Mouse (Mus musculus): ENCODE data around the gene Dlgap1.
A peak's percentile ranks its signal among the peaks of the same experiment; 100 is the strongest.

The Dlgap1 gene

GRCm38 (mm10) chr17:70470970-70471371 is 502.1 kb downstream of the Dlgap1 start:
- no peak for DNase-seq

GRCm38 (mm10) chr17:70472162-70472561 is 503.3 kb downstream of the Dlgap1 start:
- no peak for DNase-seq

DNA sequence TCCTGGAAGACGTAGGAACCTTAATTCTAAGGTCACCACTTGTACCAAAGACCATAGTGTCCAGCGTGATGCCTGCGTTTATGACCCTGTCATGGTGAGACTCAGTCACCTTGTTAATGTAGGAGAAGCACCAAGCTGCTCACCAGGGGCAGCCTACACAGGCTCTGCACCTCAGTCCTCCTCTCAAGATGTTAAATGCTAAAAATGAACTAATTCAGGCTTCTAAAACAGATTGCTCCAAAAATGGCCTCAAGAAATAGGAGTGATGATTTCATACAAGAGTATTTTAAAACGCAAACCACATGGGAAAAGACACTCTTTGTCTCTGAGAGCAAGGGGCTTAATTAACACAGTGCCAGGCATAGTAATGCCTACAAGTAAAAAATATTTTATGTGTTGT is 505.0 kb downstream of the Dlgap1 start:
- no peak for DNase-seq

GRCm38 (mm10) chr17:70483716-70484115 is 514.8 kb downstream of the Dlgap1 start:
- DNase-seq: no peak

GRCm38 (mm10) chr17:70485668-70486067 is 516.8 kb downstream of the Dlgap1 start:
- no peak for DNase-seq

DNA sequence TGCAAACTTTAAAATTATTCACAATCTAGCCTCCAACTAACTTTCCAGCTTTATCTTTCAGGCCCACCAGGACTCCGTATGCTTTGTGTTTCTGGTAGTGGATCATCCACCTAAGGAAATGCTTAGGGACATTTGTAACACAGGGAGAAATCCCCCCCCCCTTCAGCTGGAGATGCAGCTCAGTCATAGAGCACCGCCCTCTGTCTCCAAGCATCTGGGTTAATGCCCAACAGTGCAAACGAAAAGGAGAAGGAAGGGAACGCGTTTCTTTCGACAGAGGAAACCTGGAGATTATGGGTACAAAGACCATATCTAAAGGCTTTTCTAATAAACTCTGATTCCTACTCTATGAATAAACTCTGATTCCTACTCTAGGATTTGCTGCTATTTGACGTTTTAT is 517.4 kb downstream of the Dlgap1 start:
- DNase-seq: no peak

DNA sequence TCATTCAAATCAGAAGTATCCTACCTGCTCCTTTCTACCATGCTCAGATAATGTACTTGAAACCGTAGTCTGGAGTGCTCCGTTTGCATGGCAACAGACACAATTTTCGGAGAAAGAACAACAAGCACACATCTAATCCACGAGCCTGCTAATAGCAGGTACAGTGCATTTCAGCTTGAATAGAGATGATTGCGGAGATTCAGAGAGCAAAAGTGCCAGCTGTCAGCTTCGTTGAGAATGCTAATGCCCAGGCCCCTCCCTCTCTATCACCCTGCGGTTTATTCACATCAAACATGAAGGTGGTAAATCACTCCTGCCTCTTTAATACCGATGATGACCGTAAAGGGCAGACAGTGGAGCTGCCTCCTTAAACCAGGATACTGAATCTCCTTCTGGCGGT is 518.0 kb downstream of the Dlgap1 start:
- DNase-seq: no peak

DNA sequence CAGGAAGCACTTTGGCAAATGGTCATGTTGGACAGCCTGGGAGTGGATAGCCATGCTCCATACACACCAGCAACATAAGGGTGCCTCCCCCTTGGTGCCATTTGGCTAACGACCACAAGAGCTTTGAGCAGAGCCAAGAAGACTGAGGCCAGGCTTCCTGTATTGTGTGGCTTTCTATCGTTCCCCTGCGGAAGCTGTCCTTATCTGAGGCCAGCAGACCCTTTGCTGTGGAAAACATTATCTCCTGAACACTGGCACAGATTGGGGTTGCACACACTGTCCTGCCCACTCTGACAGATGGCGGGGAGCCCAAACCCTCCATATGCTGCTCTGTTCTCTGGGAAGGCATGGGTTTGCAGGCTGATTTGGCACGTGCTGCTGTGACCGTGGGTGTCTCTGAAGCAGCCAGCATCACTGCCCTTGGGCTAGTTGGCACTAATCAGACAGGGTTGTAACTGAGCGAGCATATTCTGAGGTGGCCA is 520.0 kb downstream of the Dlgap1 start:
- no peak for DNase-seq

DNA sequence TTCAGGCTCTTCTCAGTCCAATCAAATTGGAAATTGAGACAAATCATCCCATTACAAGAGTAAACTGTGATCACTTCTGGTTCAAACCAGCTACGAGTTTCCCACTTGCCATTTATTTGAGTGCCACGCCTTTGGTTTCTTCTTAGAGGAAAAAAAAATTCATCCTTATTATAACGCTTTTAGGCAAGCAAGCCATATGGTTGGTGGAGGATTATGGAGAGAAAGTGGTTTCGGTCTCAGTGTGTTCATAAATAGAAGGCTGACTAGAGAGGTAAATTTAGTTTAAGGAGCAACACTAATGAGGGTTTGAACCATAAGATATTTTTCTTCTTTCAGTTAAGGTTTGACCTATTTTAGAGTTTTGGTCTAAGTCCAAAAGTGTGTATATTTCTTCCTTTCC is 522.7 kb downstream of the Dlgap1 start:
- no peak for DNase-seq

GRCm38 (mm10) chr17:70494338-70494737 is 525.5 kb downstream of the Dlgap1 start:
- no peak for DNase-seq

DNA sequence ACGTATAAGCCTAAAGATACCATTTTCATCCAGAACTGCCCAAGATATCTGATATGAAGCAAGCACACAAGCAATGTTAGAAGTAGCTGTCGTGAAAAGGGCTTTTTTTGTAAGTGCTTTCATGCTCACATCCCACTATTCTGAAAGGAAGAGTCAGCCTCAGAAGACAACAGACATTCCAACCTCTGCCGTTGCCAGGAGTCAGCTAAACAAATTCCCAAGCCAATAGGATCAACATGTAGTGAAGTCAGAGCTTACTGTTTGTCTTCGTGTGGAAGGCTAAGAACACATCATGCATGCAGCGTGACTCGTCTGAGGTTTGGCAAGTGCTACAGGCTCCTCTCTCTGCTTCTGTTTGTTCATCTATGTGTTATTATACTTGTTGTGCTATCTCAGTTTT is 529.4 kb downstream of the Dlgap1 start:
- no peak for DNase-seq

DNA sequence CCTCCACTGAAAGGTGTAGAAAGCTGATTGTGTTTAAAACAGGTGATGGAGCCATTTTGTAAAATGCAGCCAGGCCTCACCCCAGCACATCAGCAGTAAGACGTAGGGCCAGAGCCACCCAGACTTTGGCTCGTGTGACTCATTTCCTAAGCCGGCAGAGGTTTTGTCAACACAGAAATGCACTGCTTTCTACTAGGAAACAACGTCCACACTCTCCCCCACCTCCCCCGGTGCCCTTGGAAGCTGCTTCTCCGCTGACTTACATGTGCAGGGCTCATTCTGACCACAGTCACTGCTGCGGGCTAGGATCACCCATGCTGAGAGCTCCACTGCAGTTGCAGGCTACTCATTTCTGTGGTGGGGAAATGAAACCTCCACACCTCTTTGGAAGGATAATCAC is 533.1 kb downstream of the Dlgap1 start:
- no peak for DNase-seq

DNA sequence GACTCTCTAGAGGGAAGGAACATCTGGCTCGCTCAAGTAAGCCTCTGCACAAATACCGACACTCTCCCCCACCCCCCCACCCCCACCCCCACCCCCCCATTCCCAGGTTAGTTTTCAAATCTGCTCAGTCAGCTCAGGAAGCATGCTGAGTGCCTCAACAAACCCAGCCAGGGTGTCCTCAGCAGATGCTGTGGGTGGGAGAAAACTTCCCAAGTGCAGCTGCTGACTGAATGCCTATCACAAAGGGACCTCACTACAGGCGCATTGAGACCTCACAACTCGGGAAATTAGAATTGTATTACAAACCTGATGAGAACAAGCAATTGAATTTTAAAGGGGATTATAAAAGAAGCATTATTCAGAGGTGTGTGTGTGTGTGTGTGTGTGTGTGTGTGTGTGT is 538.9 kb downstream of the Dlgap1 start:
- no peak for DNase-seq

DNA sequence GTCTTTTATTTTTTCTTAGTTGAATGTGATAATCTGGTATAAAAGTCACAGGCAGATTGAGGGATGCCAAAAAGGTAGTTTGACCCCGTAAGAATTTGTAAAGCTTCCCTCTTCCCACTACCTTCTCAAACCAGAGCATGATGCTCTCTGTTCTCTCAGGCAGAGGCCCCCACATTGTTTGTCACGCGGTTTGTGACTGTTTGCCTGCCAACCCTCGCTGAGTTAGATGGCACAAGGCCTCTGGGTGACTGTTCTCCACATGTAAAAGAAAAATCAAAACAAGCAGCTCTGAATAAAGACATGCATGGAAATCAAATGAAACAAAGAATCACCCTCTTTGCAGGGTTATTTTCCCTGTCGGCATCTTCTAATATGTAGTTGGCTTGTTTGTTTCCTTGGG is 541.6 kb downstream of the Dlgap1 start:
- no peak for DNase-seq

- DNase-seq: no peak
These were observed 542.5 kb downstream of the Dlgap1 start for GRCm38 (mm10) chr17:70511401-70511800.

DNA sequence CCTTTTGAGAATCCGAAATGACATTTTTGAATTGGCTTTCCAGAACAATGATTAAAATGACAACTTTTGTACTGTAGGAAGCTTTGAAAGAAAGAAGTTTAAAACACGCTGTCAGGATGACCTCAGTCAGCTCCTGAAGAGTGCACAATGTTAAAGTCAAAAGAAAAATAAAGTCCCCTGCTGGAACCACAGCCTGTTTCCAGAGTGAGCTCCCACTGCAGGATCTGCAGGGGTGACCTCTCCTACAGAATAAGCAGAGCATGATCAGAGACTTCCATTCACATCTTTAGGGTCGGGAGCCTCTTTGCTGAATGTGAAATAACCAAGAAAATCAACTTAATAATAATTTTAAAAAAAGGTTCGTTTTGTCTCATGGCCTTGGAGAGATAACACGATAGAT is 544.9 kb downstream of the Dlgap1 start:
- no peak for DNase-seq

GRCm38 (mm10) chr17:70516506-70516905 is 547.6 kb downstream of the Dlgap1 start:
- no peak for DNase-seq

DNA sequence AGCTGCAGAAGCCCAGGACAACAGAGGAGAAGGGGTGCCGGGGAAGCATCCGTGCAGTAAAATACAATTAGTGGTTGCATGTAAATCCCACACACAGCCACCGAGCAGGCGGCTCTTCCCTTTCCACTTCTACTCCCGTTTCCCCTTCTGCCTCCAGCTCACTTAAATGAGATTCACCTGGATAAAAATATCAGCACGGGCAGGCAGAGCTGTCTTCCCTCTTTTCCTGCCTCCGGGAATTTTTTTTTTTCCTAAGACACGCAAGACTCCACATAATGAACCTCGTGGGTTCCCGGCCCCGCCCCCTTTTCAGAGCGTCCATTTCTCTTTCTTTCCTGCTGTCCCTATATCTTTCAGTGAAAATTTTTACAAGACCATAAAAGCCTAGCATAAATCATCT is 548.5 kb downstream of the Dlgap1 start:
- no peak for DNase-seq

DNA sequence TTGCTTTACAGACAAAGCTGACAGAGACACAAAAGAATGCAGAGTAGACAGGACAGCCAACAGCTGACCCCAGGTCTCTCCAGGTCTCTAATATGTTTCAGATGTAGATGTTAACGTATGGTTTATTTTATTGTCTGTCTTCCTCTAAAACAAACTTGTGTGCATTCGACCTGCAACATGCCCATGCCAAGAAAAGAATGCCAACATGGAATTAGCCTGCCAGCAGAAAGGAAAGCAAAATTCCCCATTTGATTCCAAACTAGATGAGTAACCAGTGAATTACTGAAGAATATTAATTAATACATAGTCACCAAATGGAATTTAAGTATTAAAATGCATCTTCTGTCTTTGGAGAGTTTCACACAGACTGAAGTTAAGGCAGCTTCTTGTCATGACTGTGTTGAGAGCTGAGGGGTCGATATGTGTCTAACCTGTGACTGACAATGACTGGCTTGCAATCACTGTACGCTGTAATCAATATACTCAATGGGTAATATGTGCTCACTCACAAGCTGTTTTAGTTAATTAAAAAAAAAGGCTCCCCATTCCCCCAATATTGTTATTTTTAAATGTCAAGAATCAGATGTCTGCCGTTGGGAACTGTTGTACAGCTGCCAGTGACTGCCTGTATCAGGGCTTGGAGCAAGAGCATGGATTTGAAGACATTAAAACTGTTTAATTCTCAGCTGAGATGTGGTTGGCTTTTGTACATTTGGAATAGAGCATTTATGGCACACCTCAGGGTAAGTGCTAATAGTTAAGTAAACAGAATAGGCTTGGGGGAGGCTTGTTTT is 552.4 kb downstream of the Dlgap1 start:
- DNase-seq: no peak

DNA sequence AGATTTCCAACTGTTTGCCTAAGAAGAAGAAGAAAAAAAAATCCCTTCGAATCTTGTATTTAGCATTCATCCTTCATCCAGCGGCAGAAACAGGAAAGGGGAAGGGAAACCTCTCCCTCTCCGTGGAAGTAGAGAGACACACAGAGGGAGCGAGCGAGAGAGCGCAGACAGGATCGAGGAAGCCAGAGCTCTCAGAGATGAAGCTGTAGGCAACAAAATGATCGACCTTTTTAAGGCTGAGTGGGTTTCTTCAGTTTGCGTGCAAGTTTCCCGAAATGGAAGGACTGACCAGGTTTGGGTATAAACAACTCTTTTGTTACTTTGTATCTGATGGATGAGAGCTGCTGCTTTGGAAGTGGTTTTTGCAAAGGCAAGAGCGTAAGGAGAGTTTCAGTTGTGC is 553.1 kb downstream of the Dlgap1 start:
- peak; percentile 13 for DNase-seq

GRCm38 (mm10) chr17:70525990-70526389 is 557.1 kb downstream of the Dlgap1 start:
- no peak for DNase-seq

DNA sequence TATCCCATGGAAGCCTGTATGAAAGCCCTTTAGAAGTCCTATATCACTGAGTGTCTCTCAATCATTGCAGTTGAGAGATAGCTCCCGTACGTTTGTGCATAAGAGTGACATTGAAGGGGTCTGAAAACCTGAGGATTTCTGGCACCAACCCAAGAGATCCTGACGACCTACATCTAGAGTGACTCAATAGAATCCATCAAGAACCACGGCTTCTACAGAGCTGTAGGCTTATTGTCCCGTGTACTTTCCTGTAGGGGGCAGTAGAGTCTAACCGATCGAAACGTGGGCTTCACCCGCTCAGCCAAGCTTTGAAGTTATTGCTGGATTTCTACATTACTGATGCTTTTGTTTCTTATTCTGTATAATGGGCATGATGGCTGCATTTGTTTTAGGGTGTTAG is 558.2 kb downstream of the Dlgap1 start:
- peak; percentile 24 for DNase-seq

GRCm38 (mm10) chr17:70528196-70529187 is 559.6 kb downstream of the Dlgap1 start:
- no peak for DNase-seq

- DNase-seq: no peak
These were observed 565.4 kb downstream of the Dlgap1 start for GRCm38 (mm10) chr17:70534321-70534720.
